Mouse (Mus musculus) inflammation-experienced regulatory T-cells, adult 6 months (primary cell): Measurements from ENCODE around the gene Abl1. TPM values are rescaled to one million over a fixed set of nuclear protein-coding genes. Genes with fewer than 3 reads are reported as not detected.

Experiments
- ATAC-seq: one replicate; pipeline ENCODE4 v1.8.0; 2017
- polyA plus RNA-seq, 3 experiments: library from polyadenylated mRNA; unstranded; fragments of 100-300 nt; shearing (Covaris generic); gene quantifications; one replicate each; pipeline ENCODE4 v1.2.1; 2017

The Abl1 gene
- polyA plus RNA-seq, 3 experiments from 2014 or later: 5.0 to 9.4 (median 7.2) TPM

GRCm38 (mm10) chr2:31690063-31690462 lies 1.9 kb downstream of the Abl1 start:
- no peak for ATAC-seq

GRCm38 (mm10) chr2:31698209-31698608 lies 10.0 kb downstream of the Abl1 start:
- ATAC-seq: no peak

GRCm38 (mm10) chr2:31700545-31701446 lies 12.6 kb downstream of the Abl1 start:
- no peak for ATAC-seq

GRCm38 (mm10) chr2:31703226-31703625 lies 15.1 kb downstream of the Abl1 start:
- no peak for ATAC-seq

- no peak for ATAC-seq
Observed at GRCm38 (mm10) chr2:31705914-31706313, 17.7 kb downstream of the Abl1 start.

- no peak for ATAC-seq
Observed at GRCm38 (mm10) chr2:31706531-31706930, 18.4 kb downstream of the Abl1 start.

GRCm38 (mm10) chr2:31712716-31713115 lies 24.5 kb downstream of the Abl1 start:
- no peak for ATAC-seq

GRCm38 (mm10) chr2:31713813-31714212 lies 25.6 kb downstream of the Abl1 start:
- ATAC-seq: no peak

GRCm38 (mm10) chr2:31714780-31715179 lies 26.6 kb downstream of the Abl1 start:
- no peak for ATAC-seq

GRCm38 (mm10) chr2:31715985-31716384 lies 27.8 kb downstream of the Abl1 start:
- ATAC-seq: no peak

GRCm38 (mm10) chr2:31719202-31719880 lies 31.2 kb downstream of the Abl1 start:
- no peak for ATAC-seq

- no peak for ATAC-seq
Observed at GRCm38 (mm10) chr2:31719944-31720343, 31.8 kb downstream of the Abl1 start.

GRCm38 (mm10) chr2:31720783-31721182 lies 32.6 kb downstream of the Abl1 start:
- ATAC-seq: no peak

GRCm38 (mm10) chr2:31724730-31725490 lies 36.7 kb downstream of the Abl1 start:
- no peak for ATAC-seq

GRCm38 (mm10) chr2:31727576-31728277 lies 39.6 kb downstream of the Abl1 start:
- ATAC-seq: peak; percentile 48

GRCm38 (mm10) chr2:31730640-31731039 lies 42.5 kb downstream of the Abl1 start:
- no peak for ATAC-seq

GRCm38 (mm10) chr2:31732497-31732896 lies 44.3 kb downstream of the Abl1 start:
- ATAC-seq: no peak

- no peak for ATAC-seq
Observed at GRCm38 (mm10) chr2:31733558-31733957, 45.4 kb downstream of the Abl1 start.

GRCm38 (mm10) chr2:31739041-31739440 lies 50.9 kb downstream of the Abl1 start:
- no peak for ATAC-seq

- ATAC-seq: no peak
Observed at GRCm38 (mm10) chr2:31741728-31742127, 53.6 kb downstream of the Abl1 start.

- ATAC-seq: no peak
Observed at GRCm38 (mm10) chr2:31742134-31742533, 54.0 kb downstream of the Abl1 start.

GRCm38 (mm10) chr2:31745741-31746243 lies 57.6 kb downstream of the Abl1 start:
- ATAC-seq: no peak
